Mouse (Mus musculus): ENCODE measurements at regions not wholly inside any gene's neighbourhood (a gene's known extent, or its start where the extent isn't known, plus 50 kb on each side); places are given as distances from the start of the nearest gene placed in this dataset.

DNA sequence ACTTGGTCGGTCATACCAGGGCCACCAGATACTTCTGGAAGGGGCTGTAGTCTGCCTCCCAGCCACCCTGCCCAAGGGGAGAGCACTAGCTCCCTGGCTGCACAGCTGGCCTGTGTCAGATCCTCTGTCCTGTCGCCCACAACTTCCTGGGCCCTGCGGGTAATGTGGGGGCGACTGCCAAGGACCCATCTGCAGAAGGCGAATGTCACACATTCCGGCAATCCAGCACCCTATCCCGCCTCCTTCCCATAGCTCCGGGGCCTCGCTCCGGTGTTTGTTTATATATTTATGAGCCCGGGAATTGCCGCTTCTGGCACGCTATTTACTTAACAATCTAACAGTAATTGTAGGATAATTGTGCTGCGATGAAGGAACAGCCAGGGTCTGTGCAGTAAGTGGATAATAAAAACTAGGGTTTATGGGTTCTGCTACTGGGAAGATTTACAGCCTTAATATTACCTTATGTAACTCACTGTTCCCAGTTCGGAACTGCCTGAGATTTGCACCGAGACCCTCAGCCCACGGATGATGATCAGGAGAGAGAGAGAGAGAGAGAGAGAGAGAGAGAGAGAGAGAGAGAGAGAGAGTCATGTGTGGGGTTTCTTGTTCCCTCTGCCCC is 338.6 kb upstream of the Kcnab2 start:
- TF ChIP-seq CTCF (IDR thresholded peaks at IDR 0.05; ENCODE audit: low read depth, low read length) (no peak), POLR2A (IDR thresholded peaks at IDR 0.05; ENCODE audit: insufficient read depth, low read length) (no peak), EP300 (IDR thresholded peaks at IDR 0.05; ENCODE audit: insufficient read depth, low read depth, low read length) (no peak)

Measured in ES-Bruce4 (cell line).